Mouse (Mus musculus): Measurements from ENCODE around the gene Rere. TPM values are rescaled to one million over a fixed set of nuclear protein-coding genes. Genes with fewer than 3 reads are reported as not detected.
A peak's percentile ranks its signal among the peaks of the same experiment; 100 is the strongest.

The Rere gene
- total RNA-seq, 2 experiments from 2014 or later = 85.3 to 88.9 TPM

- intact Hi-C loops (cut with DNase I) = loop anchor here (5.0 kb wide), 1 partner anchor 43 kb away; the partner anchor contains the start of gene Rere
- DNase-seq (ENCODE audit: extremely low spot score in 1 of 2, low spot score in 2 of 2) = no peak
Observed at GRCm38 (mm10) chr4:150325046-150325801, 43.8 kb downstream of the Rere start.

- intact Hi-C loops (cut with DNase I) = loop anchor here (5.0 kb wide), 1 partner anchor 44 kb away; the partner anchor contains the start of gene Rere
- DNase-seq (ENCODE audit: extremely low spot score in 1 of 2, low spot score in 2 of 2) = no peak
Observed at GRCm38 (mm10) chr4:150326005-150326404, 44.6 kb downstream of the Rere start.

- intact Hi-C loops (cut with DNase I) = loop anchor here (5.0 kb wide), 1 partner anchor 45 kb away; the partner anchor contains the start of gene Rere
- no peak for DNase-seq (ENCODE audit: extremely low spot score in 1 of 2, low spot score in 2 of 2)
Observed at GRCm38 (mm10) chr4:150327476-150327875, 46.0 kb downstream of the Rere start.

GRCm38 (mm10) chr4:150333927-150334682 is 52.7 kb downstream of the Rere start:
- intact Hi-C loops (cut with DNase I) = no loop called here
- DNase-seq (ENCODE audit: extremely low spot score in 1 of 2, low spot score in 2 of 2) = no peak

- intact Hi-C loops (cut with DNase I) = no loop called here
- DNase-seq (ENCODE audit: extremely low spot score in 1 of 2, low spot score in 2 of 2) = no peak
Observed at GRCm38 (mm10) chr4:150337260-150337659, 55.8 kb downstream of the Rere start.

GRCm38 (mm10) chr4:150338906-150339650 is 57.6 kb downstream of the Rere start:
- DNase-seq (ENCODE audit: extremely low spot score in 1 of 2, low spot score in 2 of 2) = peak; percentile 31 to 38
- intact Hi-C loops (cut with DNase I) = no loop called here

- DNase-seq (ENCODE audit: extremely low spot score in 1 of 2, low spot score in 2 of 2) = no peak
- intact Hi-C loops (cut with DNase I) = no loop called here
Observed at GRCm38 (mm10) chr4:150340796-150341525, 59.5 kb downstream of the Rere start.

- intact Hi-C loops (cut with DNase I) = no loop called here
Observed at GRCm38 (mm10) chr4:150344526-150344925, 63.1 kb downstream of the Rere start.

GRCm38 (mm10) chr4:150346651-150347386 is 65.4 kb downstream of the Rere start:
- DNase-seq (ENCODE audit: extremely low spot score in 1 of 2, low spot score in 2 of 2) = peak in 1 of 2 experiments; percentile 28
- intact Hi-C loops (cut with DNase I) = loop anchor here (5.0 kb wide), 1 partner anchor 120 kb away; no protein-coding TSS in a partner anchor

More at GRCm38 (mm10) chr4:150344526-150344925, 63.1 kb downstream of the Rere start:
- no peak for DNase-seq (ENCODE audit: extremely low spot score in 1 of 2, low spot score in 2 of 2)

GRCm38 (mm10) chr4:150347387-150347672 is 65.9 kb downstream of the Rere start:
- DNase-seq (ENCODE audit: extremely low spot score in 1 of 2, low spot score in 2 of 2) = no peak
- intact Hi-C loops (cut with DNase I) = loop anchor here (5.0 kb wide), 1 partner anchor 120 kb away; no protein-coding TSS in a partner anchor

GRCm38 (mm10) chr4:150349680-150350101 is 68.2 kb downstream of the Rere start:
- intact Hi-C loops (cut with DNase I) = loop anchor here (5.0 kb wide), 1 partner anchor 118 kb away; no protein-coding TSS in a partner anchor

GRCm38 (mm10) chr4:150351419-150352075 is 70.1 kb downstream of the Rere start:
- intact Hi-C loops (cut with DNase I) = no loop called here
- DNase-seq (ENCODE audit: extremely low spot score in 1 of 2, low spot score in 2 of 2) = no peak

More at GRCm38 (mm10) chr4:150349680-150350101, 68.2 kb downstream of the Rere start:
- no peak for DNase-seq (ENCODE audit: extremely low spot score in 1 of 2, low spot score in 2 of 2)

GRCm38 (mm10) chr4:150352736-150353135 is 71.3 kb downstream of the Rere start:
- intact Hi-C loops (cut with DNase I) = no loop called here

GRCm38 (mm10) chr4:150353376-150353900 is 72.0 kb downstream of the Rere start:
- DNase-seq (ENCODE audit: extremely low spot score in 1 of 2, low spot score in 2 of 2) = no peak
- intact Hi-C loops (cut with DNase I) = no loop called here

More at GRCm38 (mm10) chr4:150352736-150353135, 71.3 kb downstream of the Rere start:
- DNase-seq (ENCODE audit: extremely low spot score in 1 of 2, low spot score in 2 of 2) = no peak

GRCm38 (mm10) chr4:150355801-150356200 is 74.4 kb downstream of the Rere start:
- no peak for DNase-seq (ENCODE audit: extremely low spot score in 1 of 2, low spot score in 2 of 2)
- intact Hi-C loops (cut with DNase I) = no loop called here

- DNase-seq (ENCODE audit: extremely low spot score in 1 of 2, low spot score in 2 of 2) = no peak
- intact Hi-C loops (cut with DNase I) = no loop called here
Observed at GRCm38 (mm10) chr4:150361986-150362691, 80.7 kb downstream of the Rere start.
